Mouse (Mus musculus): Measurements from ENCODE around the gene Cenpi. TPM values are rescaled to one million over a fixed set of nuclear protein-coding genes. Genes with fewer than 3 reads are reported as not detected.

Gene Cenpi
- polyA plus RNA-seq (2014; fragmentation: Illumina TruSeq; extraction: RNeasy Lipid Tissue Mini Kit (QIAGEN cat#74804); ENCODE audit: insufficient read depth, low read depth, low replicate concordance) = 0.73 TPM

DNA sequence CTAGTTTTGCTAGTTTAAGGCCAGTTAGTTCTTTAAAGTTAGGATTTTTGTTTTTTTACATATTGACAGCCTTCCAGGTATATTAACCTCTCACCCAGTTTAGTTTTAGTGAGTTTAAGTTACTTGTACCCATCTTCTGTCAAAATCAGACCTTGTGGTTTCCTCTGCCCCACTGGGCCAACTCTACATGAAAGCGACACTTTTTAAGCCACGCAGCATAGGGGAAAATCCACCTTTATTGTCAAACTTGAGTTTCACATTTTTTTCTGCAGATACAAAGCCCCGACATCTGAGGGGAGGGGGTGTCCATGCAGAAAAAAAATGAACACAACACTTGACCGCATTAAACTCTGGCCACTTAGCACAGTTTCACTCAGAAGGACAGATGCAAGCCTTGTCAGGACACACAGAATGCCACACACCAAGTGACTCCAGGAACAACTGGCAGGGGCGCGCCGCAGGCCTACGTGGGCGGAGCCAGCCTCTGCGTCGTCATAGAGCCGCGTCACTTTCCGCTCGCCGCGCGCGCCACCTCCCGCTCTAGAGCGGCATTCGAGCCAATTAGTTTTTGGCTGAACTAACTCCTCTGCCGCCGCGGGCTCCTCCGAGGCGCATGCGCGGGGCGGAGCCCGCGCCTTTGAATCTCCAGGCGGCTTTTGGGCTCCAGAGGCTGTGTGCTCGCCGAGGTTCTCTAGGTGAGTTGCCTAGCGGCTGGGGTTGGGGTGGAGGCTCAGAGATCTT is at the start of gene Cenpi:
Cenpi (plus strand) TSS at position 551 of the 741 bp plus-strand sequence.

GRCm38 (mm10) chrX:134276275-134277160 is 31.4 kb upstream of the Cenpi start, which contains the start of gene Trmt2b:
Gene Trmt2b, minus strand, starts transcription at chrX:134276984.

GRCm38 (mm10) chrX:134403863-134404583 is 96.1 kb downstream of the Cenpi start, which contains the start of gene Drp2:
Gene Drp2, plus strand, starts transcription at chrX:134404551.

Other genes starting within 250 kb of the Cenpi start
- 9.2 TPM for gene Cstf2, start 248.9 kb upstream of the Cenpi start, polyA plus RNA-seq (2014; fragmentation: Illumina TruSeq; extraction: RNeasy Lipid Tissue Mini Kit (QIAGEN cat#74804); ENCODE audit: insufficient read depth, low read depth, low replicate concordance)
- gene Xkrx, start 146.0 kb upstream of the Cenpi start, polyA plus RNA-seq (2014; fragmentation: Illumina TruSeq; extraction: RNeasy Lipid Tissue Mini Kit (QIAGEN cat#74804); ENCODE audit: insufficient read depth, low read depth, low replicate concordance) = 1.7 TPM
- not detected for gene Arl13a, start 120.6 kb upstream of the Cenpi start, polyA plus RNA-seq (2014; fragmentation: Illumina TruSeq; extraction: RNeasy Lipid Tissue Mini Kit (QIAGEN cat#74804); ENCODE audit: insufficient read depth, low read depth, low replicate concordance)
- 0.18 TPM for gene Nox1, start 86.1 kb upstream of the Cenpi start, polyA plus RNA-seq (2014; fragmentation: Illumina TruSeq; extraction: RNeasy Lipid Tissue Mini Kit (QIAGEN cat#74804); ENCODE audit: insufficient read depth, low read depth, low replicate concordance)
- 12.5 TPM for gene Trmt2b, start 31.1 kb upstream of the Cenpi start, polyA plus RNA-seq (2014; fragmentation: Illumina TruSeq; extraction: RNeasy Lipid Tissue Mini Kit (QIAGEN cat#74804); ENCODE audit: insufficient read depth, low read depth, low replicate concordance)
- 3.9 TPM for gene Tmem35a, start 12.9 kb upstream of the Cenpi start, polyA plus RNA-seq (2014; fragmentation: Illumina TruSeq; extraction: RNeasy Lipid Tissue Mini Kit (QIAGEN cat#74804); ENCODE audit: insufficient read depth, low read depth, low replicate concordance)
- gene Drp2, start 96.5 kb downstream of the Cenpi start, polyA plus RNA-seq (2014; fragmentation: Illumina TruSeq; extraction: RNeasy Lipid Tissue Mini Kit (QIAGEN cat#74804); ENCODE audit: insufficient read depth, low read depth, low replicate concordance) = 0.13 TPM
- gene Taf7l, start 168.4 kb downstream of the Cenpi start, polyA plus RNA-seq (2014; fragmentation: Illumina TruSeq; extraction: RNeasy Lipid Tissue Mini Kit (QIAGEN cat#74804); ENCODE audit: insufficient read depth, low read depth, low replicate concordance) = not detected
- gene Timm8a1, start 233.8 kb downstream of the Cenpi start, polyA plus RNA-seq (2014; fragmentation: Illumina TruSeq; extraction: RNeasy Lipid Tissue Mini Kit (QIAGEN cat#74804); ENCODE audit: insufficient read depth, low read depth, low replicate concordance) = 11.1 TPM